Mouse (Mus musculus) right cerebral cortex, adult 2 months (tissue): ENCODE data around the gene Rhoc.
"Not testable (repeated sequence)": the region's sequence is repeated elsewhere in the genome, so short reads cannot be mapped to it uniquely, and the experiment has no call there.

Source experiments
- DNase-seq, 2 experiments: peaks; one replicate each; pipeline ENCODE4 v3.0.0; 2021 to 2022; ENCODE audit warnings: low spot score in 2 of 2

Gene Rhoc

GRCm38 (mm10) chr3:104788075-104788474 is at the start of gene Rhoc:
Gene Rhoc (plus strand): TSS chr3:104788375.
- no peak for DNase-seq

DNA sequence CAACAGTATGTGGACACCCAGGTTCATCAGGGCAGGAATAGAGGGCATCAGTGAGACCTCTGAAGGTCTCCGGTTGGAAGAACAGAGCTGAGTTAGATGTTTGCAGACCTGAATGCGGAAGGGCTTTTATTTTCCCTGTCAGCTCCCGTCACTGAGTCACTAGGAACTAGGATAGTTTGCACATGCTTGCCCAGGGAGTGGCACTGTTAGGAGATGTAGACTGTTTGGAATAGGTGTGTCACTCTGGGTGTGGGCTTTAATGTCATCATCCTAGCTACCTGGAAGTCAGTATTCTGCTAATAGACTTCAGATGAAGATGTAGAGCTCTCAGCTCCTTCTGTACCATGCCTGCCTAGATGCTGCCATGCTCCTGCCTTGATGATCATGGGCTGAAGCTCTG is 46.2 kb upstream of the Rhoc start:
- no peak for DNase-seq

DNA sequence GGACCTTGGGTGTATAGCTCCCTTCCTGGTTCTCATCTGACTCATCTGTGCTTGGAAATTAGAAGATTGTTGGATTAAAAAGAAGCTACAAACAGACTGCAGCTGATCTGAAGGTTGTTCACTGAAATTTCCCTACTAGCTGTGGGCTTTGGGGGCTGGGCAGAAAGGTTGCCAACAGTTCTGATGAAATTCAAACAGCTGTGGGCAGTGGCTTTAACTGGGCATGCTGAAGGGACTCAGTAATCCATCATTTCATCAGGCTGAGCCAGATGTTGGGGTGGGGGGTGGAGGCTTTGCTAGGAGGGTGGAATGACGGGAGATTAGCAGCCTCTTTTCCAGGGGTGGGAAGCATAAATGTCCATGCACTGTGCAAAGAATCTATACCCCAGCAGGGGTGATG is 45.0 kb upstream of the Rhoc start:
- no peak for DNase-seq

DNA sequence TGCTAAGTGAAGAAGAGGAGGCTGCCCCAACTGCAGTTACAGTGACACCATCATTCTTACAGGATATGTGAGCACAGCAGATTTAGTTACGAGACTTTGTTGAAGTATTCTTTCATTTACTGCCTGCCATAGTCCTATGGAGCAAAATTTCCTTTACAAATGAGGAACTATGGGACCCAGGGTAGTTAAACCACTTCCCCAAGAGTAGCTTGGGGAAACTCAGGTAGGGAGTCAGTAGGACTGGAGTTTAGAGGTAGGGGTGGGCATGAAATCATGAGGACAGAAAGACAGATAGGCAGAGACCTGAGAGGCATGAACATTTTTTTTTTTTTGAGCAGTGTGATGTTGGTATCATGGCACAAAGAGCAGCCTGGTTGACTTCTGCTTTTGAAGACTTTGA is 44.3 kb upstream of the Rhoc start:
- no peak for DNase-seq

DNA sequence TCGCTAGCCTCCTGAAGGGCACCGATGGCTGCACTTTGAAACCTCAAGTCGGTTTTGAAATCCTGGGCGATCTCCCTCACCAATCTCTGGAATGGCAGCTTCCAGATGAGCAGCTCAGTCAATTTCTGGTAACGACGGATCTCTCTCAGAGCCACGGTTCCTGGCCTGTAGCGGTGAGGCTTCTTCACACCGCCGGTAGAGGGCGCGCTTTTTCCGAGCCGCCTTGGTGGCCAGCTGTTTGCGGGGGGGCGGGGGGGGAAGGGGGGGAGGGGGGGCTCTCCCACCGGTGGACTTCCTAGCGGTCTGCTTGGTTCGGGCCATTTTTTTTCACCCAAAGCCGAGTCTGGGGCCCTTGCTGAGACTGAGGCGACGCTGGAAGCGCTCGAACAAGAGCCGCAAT is 35.3 kb upstream of the Rhoc start:
- DNase-seq = not testable (repeated sequence)

DNA sequence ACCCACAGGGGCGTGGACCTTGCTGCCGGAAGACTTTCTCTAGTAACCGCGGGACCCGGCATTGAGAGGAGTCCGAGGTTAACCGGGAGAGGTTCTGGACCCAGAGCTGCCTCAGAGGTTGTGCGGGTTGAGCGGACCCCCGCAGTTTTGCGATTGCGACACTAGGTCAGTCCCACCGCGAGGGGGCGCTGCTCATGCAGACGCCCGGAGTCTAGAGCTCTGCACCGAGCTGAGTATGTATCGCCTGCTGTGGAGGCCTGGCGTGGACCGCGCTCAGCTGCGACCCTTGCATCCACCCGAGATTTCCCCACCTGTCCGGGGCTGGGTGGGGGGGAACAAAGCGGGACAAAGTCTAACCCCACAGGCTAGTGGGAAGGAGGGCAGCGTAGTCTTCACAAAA is 29.8 kb upstream of the Rhoc start:
- DNase-seq = peak; percentile 47 to 55

- DNase-seq = no peak
These were observed 29.3 kb upstream of the Rhoc start for GRCm38 (mm10) chr3:104758869-104759268.

DNA sequence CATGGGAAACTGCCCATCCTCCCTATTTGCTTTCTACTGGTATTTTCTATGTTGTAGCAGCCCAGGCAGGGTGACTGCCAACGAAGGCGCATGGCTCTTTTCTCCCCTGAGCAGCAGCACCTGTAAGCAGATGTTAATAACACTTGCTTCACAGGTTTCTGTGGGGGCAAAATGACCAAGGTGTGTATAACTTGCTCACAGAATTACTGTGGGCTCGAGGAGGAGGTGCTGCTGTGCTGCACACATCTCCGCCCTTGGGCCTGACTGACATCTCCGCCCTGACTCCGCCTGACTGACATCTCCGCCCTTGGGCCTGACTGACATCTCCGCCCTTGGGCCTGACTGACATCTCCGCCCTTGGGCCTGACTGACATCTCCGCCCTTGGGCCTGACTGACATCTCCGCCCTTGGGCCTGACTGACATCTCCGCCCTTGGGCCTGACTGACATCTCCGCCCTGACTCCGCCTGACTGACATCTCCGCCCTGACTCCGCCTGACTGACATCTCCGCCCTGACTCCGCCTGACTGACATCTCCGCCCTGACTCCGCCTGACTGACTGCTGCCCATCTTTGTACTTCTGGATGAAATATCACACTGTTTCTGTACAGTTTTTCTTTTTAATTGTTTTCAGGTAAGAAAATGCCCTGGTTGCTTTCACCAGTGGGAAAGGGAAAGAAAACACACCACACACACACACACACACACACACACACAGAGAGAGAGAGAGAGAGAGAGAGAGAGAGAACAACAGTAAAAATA is 25.9 kb upstream of the Rhoc start:
- DNase-seq = not testable (repeated sequence)

DNA sequence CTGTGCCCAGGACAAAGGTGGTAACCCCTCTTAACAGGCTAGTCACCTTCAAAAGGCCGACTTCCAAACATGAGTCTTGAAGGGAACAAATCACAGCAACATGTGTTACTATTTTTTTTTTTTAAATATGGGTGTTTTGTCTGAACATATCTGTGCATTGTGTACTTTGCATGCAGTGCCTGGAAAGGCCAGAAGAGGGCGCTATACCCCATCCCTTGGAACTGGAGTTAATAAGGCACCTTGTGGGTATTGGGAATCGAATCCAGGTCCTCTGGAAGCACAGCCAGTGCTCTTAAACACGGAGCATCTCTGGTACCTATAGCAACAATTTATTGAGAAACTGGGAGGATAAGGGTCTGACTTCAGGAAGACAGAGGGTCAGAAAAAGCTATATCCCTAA is 23.2 kb upstream of the Rhoc start:
- DNase-seq = no peak

- DNase-seq = no peak
These were observed 21.0 kb upstream of the Rhoc start for GRCm38 (mm10) chr3:104767141-104767540.

DNA sequence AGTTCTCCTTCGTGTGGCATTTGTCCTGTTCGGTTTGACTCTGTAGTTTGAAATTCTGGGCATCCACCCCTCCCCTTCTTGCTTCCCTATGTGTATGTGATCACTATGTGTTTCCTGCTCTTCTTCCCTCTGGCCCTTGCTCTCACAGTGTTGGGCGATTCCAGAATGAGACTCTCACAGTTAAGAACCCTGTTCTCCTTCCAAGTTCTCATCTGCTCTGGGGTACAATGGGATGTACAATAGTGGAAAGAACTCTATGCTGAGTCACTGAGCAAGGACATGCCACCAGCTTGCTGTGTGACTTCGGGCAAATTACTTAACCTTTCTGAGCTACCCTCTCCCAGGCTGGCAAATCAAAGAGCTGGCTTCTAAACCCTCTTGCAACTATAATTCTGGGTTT is 20.5 kb upstream of the Rhoc start:
- no peak for DNase-seq

GRCm38 (mm10) chr3:104769135-104769534 is 19.0 kb upstream of the Rhoc start:
- no peak for DNase-seq

DNA sequence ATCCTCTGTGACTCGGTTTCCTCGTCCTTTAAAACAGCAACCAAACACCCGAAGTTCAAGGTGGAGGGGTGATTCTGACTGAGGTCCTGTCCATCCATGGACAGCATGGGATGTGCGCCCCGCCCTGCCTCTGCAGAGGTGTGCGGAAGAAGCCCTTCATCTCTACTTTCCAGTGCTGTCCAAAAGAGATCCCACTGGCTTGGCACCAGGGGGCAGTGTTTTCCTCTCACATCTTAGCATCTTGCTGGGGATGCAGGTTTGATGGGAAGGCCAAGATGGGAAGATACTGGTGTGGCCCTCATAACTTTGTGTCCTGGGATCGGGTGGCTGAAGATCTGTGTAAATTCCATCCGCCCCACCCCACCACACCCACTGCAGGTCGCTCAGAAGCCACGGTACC is 18.1 kb upstream of the Rhoc start:
- peak in 1 of 2 experiments; percentile 62 for DNase-seq

GRCm38 (mm10) chr3:104770918-104771317 is 17.3 kb upstream of the Rhoc start:
- DNase-seq = no peak

GRCm38 (mm10) chr3:104771460-104771859 is 16.7 kb upstream of the Rhoc start:
- DNase-seq = no peak

GRCm38 (mm10) chr3:104773301-104773700 is 14.9 kb upstream of the Rhoc start:
- no peak for DNase-seq

GRCm38 (mm10) chr3:104777342-104777741 is 10.8 kb upstream of the Rhoc start:
- DNase-seq = no peak

- peak in 1 of 2 experiments; percentile 52 for DNase-seq
These were observed 8.2 kb upstream of the Rhoc start for GRCm38 (mm10) chr3:104779949-104780348.

DNA sequence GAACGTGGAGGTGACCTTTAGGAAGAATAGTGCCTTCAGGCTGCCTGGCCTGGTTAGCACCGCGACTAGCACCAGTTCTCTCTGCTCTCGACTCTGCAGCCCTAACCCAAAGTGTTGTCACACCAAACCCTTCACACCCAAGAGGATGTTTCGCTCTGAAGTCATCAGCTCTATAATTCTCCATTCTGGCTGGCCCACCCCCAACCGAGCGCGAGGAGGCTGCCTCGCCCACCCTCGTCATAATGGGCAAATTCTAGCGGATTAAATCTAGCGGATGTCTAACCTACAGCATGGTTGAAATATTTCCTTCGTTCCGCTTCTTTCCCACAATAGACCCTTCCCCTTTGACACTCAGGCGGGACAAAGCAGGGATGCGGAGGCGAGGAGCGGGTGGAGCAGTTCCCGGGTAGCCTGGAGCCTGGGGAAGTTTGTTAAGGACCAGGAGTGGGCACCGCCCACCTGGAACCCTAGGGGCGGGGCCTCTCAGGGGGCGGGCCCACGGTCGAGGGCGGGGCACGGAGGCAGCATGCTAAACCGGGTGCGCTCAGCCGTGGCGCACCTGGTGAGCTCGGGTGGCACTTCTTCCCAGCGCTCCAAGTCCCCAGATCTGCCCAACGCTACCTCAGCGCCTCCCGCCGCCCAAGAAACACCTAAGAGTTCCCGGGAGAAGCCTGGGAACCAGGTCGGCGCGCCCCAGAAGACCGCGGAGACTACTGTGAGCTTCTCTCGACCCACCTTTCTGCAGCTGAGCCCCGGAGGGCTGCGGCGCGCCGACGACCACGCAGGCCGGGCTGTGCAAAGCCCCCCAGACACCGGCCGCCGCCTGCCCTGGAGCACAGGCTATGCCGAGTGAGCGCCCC is 7.4 kb upstream of the Rhoc start, which contains the start of gene Ppm1j:
TSS of gene Ppm1j (plus strand) at position 496 of the 860 bp plus-strand sequence.
- DNase-seq = no peak

GRCm38 (mm10) chr3:104781471-104781903 is 6.7 kb upstream of the Rhoc start, which contains the start of gene Fam19a3:
Gene Fam19a3 (minus strand): TSS chr3:104781840.
- DNase-seq = no peak

DNA sequence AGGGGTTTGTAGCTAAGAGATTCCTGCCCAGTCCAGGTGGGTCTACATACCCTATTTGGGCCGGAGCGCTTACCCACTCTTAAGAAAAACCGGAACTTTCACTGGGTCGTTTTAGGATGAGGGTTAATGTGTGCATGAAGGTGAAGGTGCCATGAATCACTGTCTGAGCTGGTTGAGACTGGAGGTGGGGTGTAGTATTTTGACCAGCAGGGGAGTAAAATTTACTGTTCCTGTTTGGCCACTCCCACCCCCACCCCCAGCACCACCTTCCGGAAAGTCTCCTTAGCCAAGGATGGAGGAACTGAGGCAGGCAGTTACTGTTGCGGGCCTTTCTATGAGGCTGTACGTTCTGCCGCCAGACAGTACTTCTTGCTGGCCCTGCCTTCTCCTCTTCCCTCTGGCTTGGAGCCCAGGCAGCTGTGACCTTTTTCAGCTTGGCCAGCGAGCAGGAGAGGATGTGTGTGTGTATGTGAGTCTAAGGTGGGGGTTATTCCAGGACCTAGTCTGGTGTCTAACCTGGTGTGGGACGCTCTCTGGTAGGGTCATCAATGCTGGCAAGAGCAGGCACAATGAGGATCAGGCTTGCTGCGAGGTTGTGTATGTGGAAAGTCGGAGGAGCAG is 6.0 kb upstream of the Rhoc start:
- no peak for DNase-seq

GRCm38 (mm10) chr3:104783971-104784500 is 4.1 kb upstream of the Rhoc start:
- DNase-seq = no peak
